Mouse (Mus musculus) CH12F3 (cell line): ENCODE measurements around the gene Adamtsl4.
"Not testable (repeated sequence)": the region's sequence is repeated elsewhere in the genome, so short reads cannot be mapped to it uniquely, and the experiment has no call there.

Source experiments
- in situ Hi-C: fragments of 300-500 bp; cut with MboI; formaldehyde crosslinking; loops from 2 replicates; pipeline ENCODE4 v1.14.3; 2020; ENCODE audit warnings: low sequenced_read_pairs

Gene Adamtsl4

DNA sequence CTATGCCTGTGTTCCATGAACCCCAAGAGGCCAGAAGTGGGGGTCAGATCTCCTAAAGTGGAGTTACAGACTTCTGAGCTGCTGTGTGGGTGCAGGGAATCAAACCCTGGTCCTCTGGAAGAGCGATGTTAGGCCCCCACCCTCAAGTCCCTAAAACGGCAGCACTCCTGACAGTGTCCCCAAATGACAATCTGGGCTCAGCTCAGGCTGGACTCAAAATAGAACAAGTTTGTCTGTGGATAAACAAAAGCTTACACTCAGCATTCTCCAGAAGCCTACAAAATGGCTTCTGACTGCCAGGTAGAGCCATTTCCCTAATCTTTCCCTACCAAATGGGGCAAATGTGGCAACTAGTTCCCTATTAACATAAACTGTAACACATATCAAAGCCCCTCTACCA, 13.4 kb upstream of the Adamtsl4 start:
- in situ Hi-C loops, result no loop called here

DNA sequence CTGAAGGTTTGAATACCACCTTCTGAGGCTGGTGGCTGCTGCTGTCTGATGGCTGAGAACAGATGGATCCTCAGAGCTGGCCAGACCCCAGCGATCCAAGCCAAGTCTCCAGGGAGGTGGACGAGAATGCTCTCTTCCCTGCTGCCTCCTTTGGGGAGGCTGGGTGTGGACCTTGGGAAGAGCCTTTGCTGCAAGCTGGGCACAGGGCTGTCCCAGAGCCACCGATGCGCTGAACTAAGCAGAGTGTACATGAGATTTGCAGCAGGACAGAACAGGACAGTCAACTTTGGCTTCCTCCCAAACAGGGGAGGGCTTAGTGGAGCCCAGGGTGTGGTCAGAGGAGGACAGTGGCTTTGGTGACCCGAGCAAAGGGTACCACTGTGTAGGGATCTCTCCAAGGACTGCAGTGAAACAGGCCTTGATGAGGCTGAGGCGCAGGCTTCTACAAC, 12.5 kb upstream of the Adamtsl4 start:
- in situ Hi-C loops, result no loop called here

- in situ Hi-C loops, result no loop called here
Observed at GRCm38 (mm10) chr3:95698286-95698685, 10.6 kb upstream of the Adamtsl4 start.

GRCm38 (mm10) chr3:95696360-95696759, 8.6 kb upstream of the Adamtsl4 start:
- in situ Hi-C loops, result no loop called here

- in situ Hi-C loops, result no loop called here
Observed at GRCm38 (mm10) chr3:95695796-95696195, 8.1 kb upstream of the Adamtsl4 start.

DNA sequence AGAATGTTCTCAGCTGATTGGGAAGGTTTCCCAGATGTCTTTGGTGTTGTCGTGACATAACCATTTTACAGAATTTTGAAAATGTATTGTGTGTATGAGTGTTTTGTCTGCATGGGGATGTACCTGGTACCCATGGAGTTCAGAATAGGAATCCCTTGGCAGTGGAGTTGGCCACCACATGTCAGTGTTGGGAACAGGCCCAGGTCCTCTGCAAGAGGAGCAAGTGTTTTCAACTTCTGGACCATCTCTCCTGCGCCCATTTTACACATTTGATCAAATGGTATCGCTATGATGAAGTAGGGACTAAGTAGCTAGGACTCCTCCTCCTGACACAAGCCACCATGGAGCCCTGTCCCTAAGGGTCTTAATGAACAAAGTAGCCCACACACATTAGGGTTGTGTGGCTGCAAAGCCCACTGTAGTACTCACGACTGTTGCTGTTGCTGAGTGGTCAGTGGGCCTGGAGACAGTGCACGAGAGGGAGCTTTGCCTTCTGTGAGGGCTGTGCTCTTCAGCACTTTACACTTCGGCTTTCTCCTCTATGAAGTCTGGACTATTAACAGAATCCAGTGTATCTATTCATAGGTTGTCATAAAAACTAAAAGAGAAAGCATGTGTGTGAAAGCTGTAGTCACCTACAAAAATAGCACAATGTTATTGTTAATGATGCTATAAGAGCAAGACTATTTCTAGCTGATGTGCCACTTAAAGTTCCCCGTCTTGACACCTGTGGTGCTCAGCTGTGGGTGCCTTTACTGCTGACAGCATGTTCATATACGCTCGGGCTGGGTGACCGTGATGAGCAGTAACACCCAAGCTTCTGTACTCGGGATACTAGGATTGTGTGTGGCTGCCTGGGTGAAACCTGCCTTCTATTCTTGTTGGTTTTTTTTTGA, 7.3 kb upstream of the Adamtsl4 start:
- in situ Hi-C loops, result no loop called here

- in situ Hi-C loops, result no loop called here
Observed at GRCm38 (mm10) chr3:95693821-95694807, 6.4 kb upstream of the Adamtsl4 start.

DNA sequence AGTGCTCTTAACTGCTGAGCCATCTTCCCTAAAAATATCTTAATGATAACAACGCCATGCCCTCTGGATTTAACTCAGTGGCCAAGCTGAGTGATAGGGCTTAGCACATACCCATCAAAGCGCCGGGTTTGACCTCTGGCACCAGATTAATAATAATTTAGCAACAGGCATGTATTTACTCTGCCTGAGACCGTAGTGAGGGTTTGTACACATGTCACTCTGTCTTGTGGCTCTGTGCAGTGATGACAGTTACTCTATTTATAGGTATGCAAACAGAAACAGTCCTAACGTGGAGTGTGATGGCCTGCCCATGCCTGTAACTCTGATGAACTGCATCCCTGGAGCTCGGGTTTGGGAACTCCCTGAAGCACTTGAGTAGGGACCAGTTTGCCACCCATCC, 5.0 kb upstream of the Adamtsl4 start:
- in situ Hi-C loops, result no loop called here

DNA sequence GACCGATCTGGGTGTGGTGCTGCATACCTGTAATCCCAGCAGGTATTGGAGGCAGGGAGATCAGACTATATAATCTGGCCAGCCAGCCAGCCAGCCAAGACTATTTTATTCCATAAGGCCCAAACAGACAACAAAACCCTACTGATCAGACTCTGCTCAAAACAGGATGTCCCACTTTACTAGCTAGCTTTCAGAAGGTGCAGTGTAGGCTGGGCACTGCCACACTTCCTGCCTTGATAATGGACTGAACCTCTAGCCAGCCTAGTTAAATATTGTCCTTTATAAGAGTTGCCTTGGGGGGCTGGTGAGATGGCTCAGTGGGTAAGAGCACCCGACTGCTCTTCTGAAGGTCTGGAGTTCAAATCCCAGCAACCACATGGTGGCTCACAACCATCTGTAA, 2.8 kb upstream of the Adamtsl4 start:
- in situ Hi-C loops, result not testable (repeated sequence)

- in situ Hi-C loops, result no loop called here
Observed at GRCm38 (mm10) chr3:95689940-95690339, 2.2 kb upstream of the Adamtsl4 start.

DNA sequence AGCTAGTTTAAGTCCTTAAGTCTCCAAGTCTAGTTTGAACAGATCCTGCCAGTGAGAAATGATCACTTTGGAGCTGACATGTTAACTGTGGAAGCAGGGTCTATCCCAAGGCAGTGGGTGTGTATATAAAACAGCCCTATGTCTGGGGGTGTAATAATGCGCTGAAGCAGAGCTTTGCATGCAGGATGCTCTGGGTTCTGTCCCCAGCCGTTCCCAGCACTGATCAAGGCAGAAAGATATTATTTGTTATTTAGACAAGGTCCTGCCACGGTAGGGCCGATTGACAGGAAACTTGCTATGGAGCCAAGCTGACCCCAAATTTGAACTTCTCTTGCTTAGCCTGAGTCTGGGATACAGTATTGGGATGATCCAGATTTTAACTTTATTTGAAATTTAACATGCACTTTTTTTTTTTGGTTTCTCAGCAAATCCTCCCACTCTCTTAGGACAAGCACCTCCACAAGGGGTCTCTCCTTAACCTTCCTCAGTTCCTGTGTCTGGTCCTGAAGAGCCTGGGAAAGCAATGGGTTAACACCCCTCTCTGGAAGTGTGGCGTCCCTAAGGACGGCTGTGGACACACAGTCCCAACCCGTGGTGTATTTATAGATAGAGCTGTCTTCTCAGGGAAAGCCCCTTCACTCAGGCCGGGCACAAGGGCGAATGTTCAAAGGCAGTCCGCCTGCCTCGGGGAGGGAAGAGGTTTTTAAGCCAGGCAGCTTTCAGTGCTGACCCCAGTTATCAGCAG, 1.6 kb upstream of the Adamtsl4 start:
- in situ Hi-C loops, result no loop called here

- in situ Hi-C loops, result no loop called here
Observed at GRCm38 (mm10) chr3:95687168-95687523, 571 bp downstream of the Adamtsl4 start.

GRCm38 (mm10) chr3:95686492-95687167, 1.1 kb downstream of the Adamtsl4 start:
- in situ Hi-C loops, result no loop called here

DNA sequence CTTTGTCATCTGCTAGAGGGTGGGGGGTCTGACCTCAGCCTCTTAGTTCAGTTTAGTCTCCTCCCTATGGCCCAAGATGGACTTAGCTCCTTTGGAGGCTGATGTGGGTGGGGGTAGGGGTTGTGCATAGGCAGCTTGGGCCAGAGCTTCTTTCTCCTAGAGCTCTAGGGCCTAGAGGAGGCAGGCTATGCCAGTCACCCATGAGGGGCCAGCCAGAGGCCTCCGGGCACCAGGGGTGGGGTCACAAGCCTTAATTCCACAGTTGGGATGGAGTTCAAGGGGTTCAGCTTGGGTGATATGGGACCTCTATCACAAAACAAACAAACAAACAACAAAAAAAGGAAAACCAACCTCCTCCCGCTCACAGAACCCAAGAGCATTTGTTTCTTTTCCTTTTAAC, 2.0 kb downstream of the Adamtsl4 start:
- in situ Hi-C loops, result no loop called here

DNA sequence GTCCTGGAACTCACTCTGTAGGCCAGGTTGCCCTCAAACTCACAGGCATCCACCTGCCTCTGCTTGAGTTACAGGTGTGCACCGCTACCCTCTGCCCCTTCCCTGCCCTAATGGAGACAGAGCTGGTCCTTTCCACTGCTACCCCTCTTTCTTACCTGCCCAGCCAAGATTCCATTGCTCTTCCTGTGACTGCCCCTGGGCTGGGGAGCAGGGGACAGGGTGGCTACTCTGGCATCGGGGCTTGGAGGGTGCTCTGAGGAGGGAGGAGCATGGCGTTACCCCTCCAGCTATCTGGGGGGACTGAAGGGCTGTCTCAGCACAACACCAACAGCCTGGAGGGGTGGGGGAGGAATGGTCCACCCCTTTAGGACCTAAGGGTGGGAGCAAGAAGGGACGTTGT, 2.4 kb downstream of the Adamtsl4 start:
- in situ Hi-C loops, result no loop called here

DNA sequence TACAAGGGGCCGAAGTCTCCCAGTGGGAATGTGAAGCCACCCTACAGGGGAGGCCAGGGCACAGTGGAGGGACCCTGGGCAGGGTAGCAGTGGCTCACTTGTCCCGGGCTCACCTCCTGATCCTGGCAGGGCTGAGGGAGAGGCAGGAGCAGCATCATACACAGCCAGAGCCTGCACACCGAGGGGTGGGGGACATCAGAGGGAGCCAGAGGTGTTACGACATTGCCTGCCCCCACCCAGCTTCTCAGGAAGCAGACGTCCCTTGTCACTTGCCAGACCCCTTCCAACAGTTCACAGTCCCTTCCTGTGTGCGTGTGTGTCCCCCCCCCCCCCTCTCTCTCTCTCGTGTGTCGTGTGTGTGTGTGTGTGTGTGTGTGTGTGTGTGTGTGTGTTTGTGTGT, 2.9 kb downstream of the Adamtsl4 start:
- in situ Hi-C loops, result no loop called here

DNA sequence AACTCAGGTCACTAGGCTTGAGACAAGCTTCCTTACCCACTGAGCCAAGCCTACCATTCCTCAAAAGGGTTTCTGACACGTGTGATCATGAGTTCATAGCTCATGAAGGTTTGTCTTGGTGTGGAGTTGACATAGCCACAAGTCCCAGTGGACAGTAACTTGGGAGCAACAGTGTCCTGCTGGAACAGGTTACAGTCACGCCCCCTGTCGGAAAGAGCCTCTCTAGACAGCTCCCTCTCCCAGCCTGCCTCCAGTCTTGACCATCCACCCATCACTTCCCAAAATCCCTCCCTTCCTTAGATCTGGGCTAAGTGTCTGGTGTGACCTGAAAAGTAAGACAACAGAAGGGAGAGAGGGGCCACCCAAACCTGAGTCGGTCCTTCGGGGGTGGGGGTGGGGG, 4.8 kb downstream of the Adamtsl4 start:
- in situ Hi-C loops, result no loop called here

DNA sequence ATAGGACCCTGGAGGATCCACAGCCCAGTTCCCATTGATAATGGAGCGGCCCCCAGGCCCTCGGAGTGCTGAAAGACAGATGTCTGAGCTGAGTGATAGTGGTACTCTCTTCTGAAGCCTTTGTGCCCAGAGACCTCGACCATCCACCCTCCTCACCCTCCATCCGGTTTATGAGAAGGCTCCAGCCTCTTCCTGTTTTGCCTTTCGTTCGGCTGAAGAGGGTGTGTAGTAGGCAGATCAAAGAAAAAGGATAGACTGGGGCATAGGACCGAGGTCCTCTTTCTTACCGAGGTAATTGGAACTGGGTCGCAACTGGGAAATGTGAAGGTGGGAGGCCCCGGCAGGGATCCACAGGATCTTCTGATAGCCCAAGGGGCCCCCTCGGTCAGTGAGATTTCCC, 6.4 kb downstream of the Adamtsl4 start:
- in situ Hi-C loops, result no loop called here

GRCm38 (mm10) chr3:95680673-95681072, 7.0 kb downstream of the Adamtsl4 start:
- in situ Hi-C loops, result no loop called here

- in situ Hi-C loops, result no loop called here
Observed at GRCm38 (mm10) chr3:95679551-95679950, 8.2 kb downstream of the Adamtsl4 start.
